Mouse (Mus musculus): ENCODE measurements around the gene Micu1.

- TF ChIP-seq CTCF (IDR thresholded peaks at IDR 0.05; ENCODE audit: insufficient read depth, low read depth, low read length) (no peak), POLR2A (IDR thresholded peaks at IDR 0.05; ENCODE audit: insufficient read depth, low read depth, low read length) (no peak)
Measured at GRCm38 (mm10) chr10:59861201-59861600, 158.9 kb downstream of the Micu1 start.

Measured in olfactory bulb, adult 2 months (tissue).